Mouse (Mus musculus) subcutaneous adipose tissue, adult 2 months (tissue): ENCODE data around the gene Gm21969. TPM values are rescaled to one million over a fixed set of nuclear protein-coding genes. Genes with fewer than 3 reads are reported as not detected.

ENCODE experiments used
- polyA plus RNA-seq: library from polyadenylated mRNA; depleted of rRNA; stranded (reverse); fragments of >200 nt; gene quantifications from 2 replicates; pipeline ENCODE4 v1.2.3, GENCODE M21; 2012; ENCODE audit warnings: low replicate concordance; rRNA removed

The Gm21969 gene
- 0.03 TPM in 1 of 2 replicates, not detected in the other for polyA plus RNA-seq

GRCm38 (mm10) chr4:139602357-139603244, at the start of gene Gm21969:
Gene Gm21969, plus strand, starts transcription at chr4:139603186.

GRCm38 (mm10) chr4:139622373-139623282, 19.6 kb downstream of the Gm21969 start, which contains the start of gene Aldh4a1:
Gene Aldh4a1, plus strand, starts transcription at chr4:139622866.

GRCm38 (mm10) chr4:139653238-139653637, 50.3 kb downstream of the Gm21969 start, which contains the start of gene Tas1r2:
Gene Tas1r2, plus strand, starts transcription at chr4:139653538.

Other genes starting within 250 kb of the Gm21969 start
- 9.6 and 13.3 TPM in 2 replicates for gene Iffo2, start 72.6 kb upstream of the Gm21969 start, polyA plus RNA-seq
- 74.5 and 92.0 TPM in 2 replicates for gene Aldh4a1, start 19.7 kb downstream of the Gm21969 start, polyA plus RNA-seq
- gene Tas1r2, start 50.4 kb downstream of the Gm21969 start, polyA plus RNA-seq: not detected in 2 replicates
- not detected in 2 replicates for gene Pax7, start 230.3 kb downstream of the Gm21969 start, polyA plus RNA-seq